Mouse (Mus musculus) brain, embryonic 14.5 days (tissue): ENCODE results near the gene Slc48a1. TPM values are rescaled to one million over a fixed set of nuclear protein-coding genes. Genes with fewer than 3 reads are reported as not detected.

Experiments
- DNase-seq: peaks from one replicate; pipeline ENCODE4 v3.0.0-alpha.2; 2011; ENCODE audit warnings: low read depth
- CTCF ChIP-seq: fragments of 200-500 bp; IDR thresholded peaks from 2 replicates; pipeline ENCODE4 v1.5.1; 2012; ENCODE audit warnings: inconsistent platforms, mild to moderate bottlenecking, moderate library complexity, borderline replicate concordance; ENCODE audit not compliant: insufficient read depth, insufficient read length; ENCODE audit errors: extremely low read depth
- POLR2A ChIP-seq: fragments of 200-500 bp; IDR thresholded peaks from 2 replicates; pipeline ENCODE4 v1.6.1; 2012; ENCODE audit warnings: mild to moderate bottlenecking, inconsistent platforms, borderline replicate concordance; ENCODE audit not compliant: poor library complexity, insufficient read depth, insufficient read length, severe bottlenecking; ENCODE audit errors: extremely low read depth
- polyA plus RNA-seq: library from polyadenylated mRNA; depleted of rRNA; stranded (reverse); fragments of >200 nt; gene quantifications from 2 replicates; pipeline ENCODE4 v1.2.3, GENCODE M21; 2012; rRNA removed

Gene Slc48a1
- polyA plus RNA-seq, result 34.5 and 39.5 TPM in 2 replicates

DNA sequence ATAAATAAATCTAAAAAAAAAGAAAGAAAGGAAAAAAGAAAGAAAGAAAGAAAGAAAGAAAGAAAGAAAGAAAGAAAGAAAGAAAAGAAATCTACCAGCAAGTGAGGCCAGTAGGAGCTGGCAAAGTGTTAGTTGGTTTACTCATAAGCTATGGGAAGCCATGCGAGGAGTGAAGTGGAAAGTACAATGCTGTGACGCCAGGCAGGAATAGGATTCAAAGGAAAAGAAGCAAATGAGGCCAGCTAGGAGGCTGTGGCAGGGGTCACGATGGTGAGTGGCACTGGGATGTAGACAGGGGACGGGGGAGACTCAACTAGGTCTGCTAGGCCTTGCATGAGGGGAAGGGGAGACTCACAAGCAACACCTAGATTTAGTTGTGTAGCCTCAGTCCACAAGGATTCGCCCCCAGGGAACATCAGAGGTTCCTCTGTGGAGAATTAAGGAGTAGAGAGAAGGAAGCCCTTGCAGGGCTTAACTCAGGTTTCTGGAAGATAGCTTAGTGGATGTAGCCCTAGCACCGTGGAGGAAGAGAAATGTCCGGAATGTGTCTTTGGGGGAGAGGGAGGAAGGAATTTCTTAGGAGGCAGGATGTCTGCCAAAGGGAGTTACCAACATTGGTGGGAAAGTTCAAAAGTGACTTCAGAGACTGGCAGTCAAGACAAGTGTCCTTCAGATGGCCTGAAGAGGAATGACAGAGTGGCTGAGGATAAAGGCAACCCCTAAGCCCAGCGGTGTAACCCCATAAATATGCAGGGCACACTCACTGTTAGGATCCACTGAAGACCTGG is at the start of gene Slc48a1:
TSS of gene Slc48a1 (plus strand) at position 210 of the 788 bp plus-strand sequence.
- DNase-seq, result no peak
- TF ChIP-seq POLR2A (no peak), CTCF (no peak)

DNA sequence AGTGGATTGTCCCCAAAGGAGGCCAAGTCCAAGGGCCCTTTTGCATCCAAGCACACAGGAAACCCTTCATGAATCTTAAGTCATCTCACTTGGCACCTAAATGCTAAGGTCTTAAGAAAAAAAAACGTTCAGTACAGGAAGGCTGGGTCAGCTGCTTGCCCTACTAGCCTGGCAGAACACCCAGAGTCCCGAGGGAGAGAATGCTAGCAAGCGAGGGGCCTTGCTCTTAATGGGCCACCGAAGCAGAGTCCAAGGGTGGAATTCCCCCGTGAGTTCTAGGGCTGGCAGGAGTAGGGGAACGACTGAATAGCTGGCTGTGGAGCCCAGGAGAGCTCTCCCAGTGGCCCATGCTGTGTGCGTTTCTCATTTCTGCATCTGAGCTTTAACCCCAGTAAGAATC is 49.5 kb upstream of the Slc48a1 start:
- DNase-seq, result no peak
- no peak for TF ChIP-seq CTCF
- TF ChIP-seq POLR2A, result no peak

DNA sequence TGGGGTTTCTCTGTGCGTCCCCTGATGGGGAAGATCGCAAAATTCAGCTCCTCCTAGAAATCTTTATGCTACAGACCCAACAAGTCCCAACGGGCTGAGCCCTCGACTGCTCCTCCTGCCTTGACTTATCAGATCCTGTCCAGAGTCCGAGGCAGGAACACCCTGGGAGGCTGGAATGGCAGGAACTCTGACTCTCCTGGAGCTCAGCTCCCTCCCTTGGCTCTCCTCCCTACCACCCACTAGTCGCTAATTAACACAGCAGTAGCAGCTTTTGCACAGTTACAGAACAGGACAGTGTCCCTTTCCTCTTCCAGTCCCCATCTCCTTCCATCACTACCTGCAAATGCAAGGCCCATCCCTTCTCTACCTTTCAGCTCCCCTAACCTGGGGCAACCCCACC is 48.0 kb upstream of the Slc48a1 start:
- no peak for DNase-seq
- TF ChIP-seq POLR2A, result no peak
- no peak for TF ChIP-seq CTCF

DNA sequence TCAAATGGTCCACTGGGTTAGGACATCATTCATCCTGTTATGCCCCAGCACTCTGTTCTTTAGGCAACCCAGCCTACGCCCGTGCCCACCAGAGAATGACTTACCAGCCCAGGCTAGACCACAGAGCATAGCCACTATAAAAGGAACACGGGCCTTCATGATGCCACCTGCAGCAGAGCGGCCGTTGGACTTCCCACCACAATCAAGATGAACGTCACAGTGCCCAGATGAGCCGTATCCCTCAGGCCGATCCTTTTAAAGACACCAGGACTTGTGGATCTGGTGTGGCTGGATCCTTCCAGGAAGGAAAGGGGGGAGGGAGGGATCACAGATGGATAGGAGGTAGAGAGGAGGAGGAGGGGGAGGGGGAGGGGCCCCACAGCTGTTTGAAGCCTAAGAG is 47.2 kb upstream of the Slc48a1 start, which contains the start of gene Endou:
TSS of gene Endou (minus strand) at position 229 of the 400 bp plus-strand sequence.
- DNase-seq, result no peak
- TF ChIP-seq POLR2A, result no peak
- no peak for TF ChIP-seq CTCF

DNA sequence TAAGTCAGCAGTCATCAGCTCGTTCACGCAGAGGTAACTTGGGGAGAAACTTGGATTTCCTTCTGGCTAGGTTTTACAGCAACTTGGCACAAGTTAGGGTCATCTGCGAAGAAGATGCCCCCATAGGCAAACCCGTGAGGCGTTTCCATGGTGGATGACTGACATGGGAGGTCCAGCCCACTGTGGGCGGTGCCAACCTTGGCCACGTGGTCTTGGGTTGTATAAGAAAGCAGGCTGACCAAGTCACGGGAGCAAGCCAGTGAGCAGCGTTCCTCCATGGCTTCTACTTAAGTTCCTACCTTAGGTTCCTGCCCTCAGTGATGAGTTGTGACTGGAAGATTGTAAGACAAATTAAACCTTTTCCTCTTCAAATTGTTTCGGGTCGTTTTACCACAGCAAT is 46.3 kb upstream of the Slc48a1 start:
- DNase-seq, result no peak
- no peak for TF ChIP-seq CTCF
- no peak for TF ChIP-seq POLR2A

DNA sequence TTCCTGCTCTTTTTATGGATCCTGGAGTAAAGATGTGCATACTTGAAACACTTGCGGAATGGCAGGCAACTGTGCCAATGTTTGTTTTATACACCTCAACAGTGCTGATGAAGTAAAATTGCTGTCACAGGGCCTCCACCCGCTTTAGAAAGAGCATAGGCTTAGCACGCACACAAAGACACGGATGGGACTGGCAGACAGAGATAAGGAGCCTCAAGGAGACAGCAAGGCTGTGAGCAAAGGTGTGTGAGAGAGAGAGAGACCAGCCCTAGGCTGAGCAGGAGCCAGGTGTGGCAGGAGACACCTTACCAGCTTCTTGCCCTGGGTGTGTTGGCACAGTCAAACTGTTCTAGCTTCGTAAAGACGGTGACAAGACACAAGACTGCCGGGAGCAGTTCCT is 39.4 kb upstream of the Slc48a1 start:
- no peak for DNase-seq
- no peak for TF ChIP-seq CTCF
- TF ChIP-seq POLR2A, result no peak

DNA sequence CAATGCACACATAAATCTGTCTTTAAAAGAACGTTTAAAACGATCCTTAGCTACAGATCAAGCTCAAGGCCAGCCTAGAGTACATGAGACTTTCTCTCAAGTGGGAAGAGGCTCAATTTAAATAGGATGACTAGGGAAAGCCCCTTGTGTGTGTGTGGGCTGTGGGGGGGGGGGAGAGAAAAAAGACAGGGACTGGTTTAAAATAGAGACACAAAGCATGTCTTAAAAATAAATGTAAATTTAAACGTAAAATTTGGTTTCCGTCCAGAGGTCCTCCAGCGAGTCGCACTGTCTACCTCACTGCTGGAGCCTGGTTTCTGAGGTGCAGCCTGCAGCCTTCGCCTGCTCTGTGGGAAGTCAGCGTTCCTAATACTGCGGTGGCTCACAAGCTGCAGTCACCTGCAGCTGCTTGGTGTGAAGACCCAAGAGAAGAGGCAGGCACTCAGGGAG is 38.0 kb upstream of the Slc48a1 start:
- no peak for TF ChIP-seq CTCF
- TF ChIP-seq POLR2A, result no peak
- DNase-seq, result no peak

DNA sequence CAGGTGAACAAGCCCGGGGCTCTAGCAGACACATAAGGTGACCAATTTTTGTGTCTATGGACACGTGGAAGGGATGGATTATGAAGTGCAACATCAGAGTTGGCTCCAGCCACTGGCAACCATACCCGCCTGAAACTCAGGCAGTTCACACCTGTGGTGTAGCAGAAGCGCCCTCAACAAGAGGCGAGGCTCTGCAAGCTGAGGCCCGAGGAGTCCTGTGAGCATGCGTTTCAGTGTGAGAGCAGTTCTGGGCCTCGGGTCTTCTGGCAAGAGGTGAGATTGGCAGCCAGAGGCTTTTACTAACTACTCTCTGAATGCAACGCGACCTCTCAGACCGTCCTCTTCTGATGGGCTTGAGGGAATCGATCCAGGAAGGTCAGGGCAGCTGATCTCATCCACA is 36.7 kb upstream of the Slc48a1 start:
- DNase-seq, result no peak
- no peak for TF ChIP-seq CTCF
- TF ChIP-seq POLR2A, result no peak

DNA sequence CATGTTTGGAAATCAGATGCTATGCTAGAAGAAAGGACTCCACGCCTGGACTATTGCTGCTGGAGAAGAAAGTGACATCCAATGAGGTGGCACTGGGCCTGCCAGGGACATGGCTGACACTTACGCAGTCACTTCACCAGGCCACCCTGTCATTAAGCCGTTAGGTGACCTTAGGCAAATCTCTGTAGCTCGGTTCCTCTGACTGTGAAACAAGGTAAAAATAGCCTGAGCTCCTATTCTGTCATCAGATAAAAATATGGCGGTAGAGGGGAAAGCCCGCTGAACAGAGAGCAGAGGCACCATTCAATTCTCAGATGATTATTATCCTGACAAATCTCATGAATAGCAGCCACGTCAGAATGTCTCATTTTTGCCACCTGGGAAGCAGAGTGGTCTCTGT is 36.2 kb upstream of the Slc48a1 start:
- no peak for TF ChIP-seq CTCF
- no peak for DNase-seq

DNA sequence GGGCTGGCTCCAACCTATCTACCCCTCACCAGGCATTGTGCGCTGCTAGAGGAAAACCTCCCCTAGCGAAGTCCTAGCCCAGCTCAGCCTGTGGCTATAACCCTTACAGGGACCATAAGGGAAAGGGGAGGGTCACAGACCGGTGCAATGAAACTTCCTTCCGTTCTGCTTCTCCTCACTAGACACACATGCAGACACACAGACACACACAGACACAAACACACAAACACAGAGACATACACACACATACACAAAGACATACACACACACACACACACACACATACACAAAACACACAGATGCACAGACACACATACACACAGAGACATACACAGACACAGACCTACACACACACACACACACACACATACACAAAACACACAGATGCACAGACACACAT is 35.7 kb upstream of the Slc48a1 start:
- no peak for TF ChIP-seq CTCF
- TF ChIP-seq POLR2A, result no peak
- DNase-seq, result no peak

DNA sequence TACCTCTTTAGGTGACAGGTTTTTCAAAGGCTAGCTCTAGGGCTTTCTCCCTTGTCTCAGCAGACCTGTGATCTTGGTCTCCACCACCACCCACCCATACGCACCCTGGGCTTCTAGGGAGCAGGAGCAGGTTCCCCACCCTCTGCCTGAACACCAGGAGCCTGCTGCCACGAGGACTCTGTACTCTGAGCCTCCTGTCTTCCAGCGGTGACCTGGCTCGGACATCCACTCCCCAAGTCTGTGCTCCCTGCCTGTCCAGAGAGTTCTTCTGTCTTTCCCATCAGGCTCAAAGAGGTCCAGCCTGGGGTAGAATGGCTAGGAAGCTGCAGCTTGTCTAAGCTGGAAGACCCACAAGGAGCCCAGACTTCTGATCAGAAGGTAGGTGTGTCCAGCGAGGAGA is 35.1 kb upstream of the Slc48a1 start:
- DNase-seq, result no peak
- TF ChIP-seq POLR2A (no peak), CTCF (no peak)

DNA sequence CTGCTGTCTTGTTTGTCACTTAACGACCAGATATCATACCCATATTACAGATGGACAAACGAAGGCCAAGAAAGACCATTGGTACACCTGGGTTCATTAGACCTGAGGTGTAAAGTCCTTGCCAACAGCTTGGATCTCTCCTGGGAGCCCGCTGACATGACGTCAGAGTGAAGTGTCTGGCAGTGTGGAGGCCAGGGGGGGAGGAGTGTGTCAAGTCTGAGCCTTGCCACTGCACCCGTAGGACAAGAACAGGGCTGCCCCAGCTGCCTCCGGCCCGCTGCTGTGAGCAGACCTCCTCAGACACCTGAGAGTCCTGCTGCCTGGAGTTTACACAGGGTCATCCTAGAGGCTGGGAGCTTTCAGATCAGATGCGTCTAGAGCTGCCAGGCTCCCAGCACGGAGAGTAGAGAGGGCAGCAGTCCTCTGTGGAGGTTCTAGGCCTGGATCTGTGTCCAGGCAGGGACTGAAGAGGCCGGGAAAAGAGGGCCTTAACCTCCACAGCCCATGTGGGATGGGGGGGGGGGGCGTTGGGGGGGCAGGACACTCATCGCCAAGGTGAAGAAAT is 34.3 kb upstream of the Slc48a1 start:
- no peak for DNase-seq
- TF ChIP-seq POLR2A, result no peak
- no peak for TF ChIP-seq CTCF

DNA sequence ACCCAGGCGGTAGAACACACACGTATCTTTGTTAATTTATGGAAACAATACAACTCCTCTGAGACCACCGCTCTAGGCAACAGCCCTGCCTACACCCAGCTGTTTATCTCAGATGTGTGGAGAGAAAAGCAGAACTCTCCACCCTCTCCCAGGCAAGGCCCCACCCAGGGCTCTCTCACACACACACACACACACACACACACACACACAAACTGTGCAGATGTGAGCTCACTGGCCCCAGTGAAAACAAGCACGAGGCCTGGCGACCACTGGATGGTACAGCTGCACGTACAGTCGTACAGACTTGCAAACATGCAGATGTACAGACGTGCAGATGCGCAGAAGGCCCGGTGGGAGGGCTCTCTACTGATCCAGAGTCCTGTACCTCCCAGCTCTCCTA is 33.4 kb upstream of the Slc48a1 start:
- peak; percentile 32 for DNase-seq

More for the DNA sequence above, 33.4 kb upstream of the Slc48a1 start:
- no peak for TF ChIP-seq CTCF
- TF ChIP-seq POLR2A, result no peak
